Mouse (Mus musculus) stomach, embryonic 15.5 days (tissue): Measurements from ENCODE around the gene 2200002D01Rik. TPM values are rescaled to one million over a fixed set of nuclear protein-coding genes. Genes with fewer than 3 reads are reported as not detected.
A peak's percentile ranks its signal among the peaks of the same experiment; 100 is the strongest.

Experiments
- ATAC-seq: fragments of 200-750 bp; cut with Nextera tagmentation; 2 replicates; pipeline ENCODE4 v1.8.0; 2017; ENCODE audit warnings: low read depth, moderate number of reproducible peaks, moderate TSS enrichment; ENCODE audit not compliant: insufficient read depth, low FRiP score
- H3K27ac ChIP-seq: fragments of 300-500 bp; sonication (generic); 2 replicates; pipeline ENCODE4 v1.5.1; 2015; ENCODE audit warnings: mild to moderate bottlenecking, inconsistent platforms
- H3K27me3 ChIP-seq: fragments of 300-500 bp; sonication (generic); replicated peaks from 2 replicates; pipeline ENCODE4 v1.6.1; 2015; ENCODE audit warnings: inconsistent platforms
- H3K36me3 ChIP-seq: fragments of 300-500 bp; sonication (generic); 2 replicates; pipeline ENCODE4 v1.6.1; 2015; ENCODE audit warnings: inconsistent platforms
- H3K4me1 ChIP-seq: fragments of 300-500 bp; sonication (generic); 2 replicates; pipeline ENCODE4 v1.6.1; 2015; ENCODE audit warnings: inconsistent platforms
- H3K4me2 ChIP-seq: fragments of 300-500 bp; sonication (generic); 2 replicates; pipeline ENCODE4 v1.6.1; 2015; ENCODE audit warnings: mild to moderate bottlenecking, inconsistent platforms
- H3K4me3 ChIP-seq: fragments of 300-500 bp; sonication (generic); replicated peaks from 2 replicates; pipeline ENCODE4 v1.5.1; 2015; ENCODE audit warnings: inconsistent platforms
- H3K9ac ChIP-seq: fragments of 300-500 bp; sonication (generic); 2 replicates; pipeline ENCODE4 v1.6.1; 2015; ENCODE audit warnings: inconsistent platforms
- H3K9me3 ChIP-seq: fragments of 300-500 bp; sonication (generic); 2 replicates; pipeline ENCODE4 v1.6.1; 2016; ENCODE audit warnings: inconsistent platforms
- WGBS: fragments of 180-500 bp; shearing (Covaris S2); methylation state at CpG from one replicate; pipeline ENCODE4 v1.1.7; 2015; 5-methylcytosine and 5-hydroxymethylcytosine counted together
- polyA plus RNA-seq: library from polyadenylated mRNA; unstranded; fragments of >200 nt; fragmentation: Nextera tagmentation; extraction: Ambion mirVana; gene quantifications from 2 replicates; pipeline ENCODE4 v1.2.1, GENCODE M21; 2015

The 2200002D01Rik gene
- polyA plus RNA-seq = 67.4 and 70.6 TPM in 2 replicates

GRCm38 (mm10) chr7:29248261-29248841 is at the start of gene 2200002D01Rik:
Gene 2200002D01Rik, minus strand, starts transcription at chr7:29248466.
- peak; percentile 73 for ATAC-seq
- Histone ChIP-seq H3K4me3 (peak within 1 kb of the TSS; percentile 39), H3K27ac (peak within 1 kb of the TSS; percentile 81), H3K4me2 (peak within 1 kb of the TSS; percentile 55), H3K27me3 (no peaks in the 10 kb centered on the region; the same call in 1 of the 2 replicates), H3K4me1 (peaks cover 29% of the 10 kb centered on the region), H3K9ac (peak within 1 kb of the TSS; percentile 37; the same call in 1 of the 2 replicates), H3K9me3 (no peaks in the 10 kb centered on the region), H3K36me3 (peaks cover 13% of the 10 kb centered on the region; the same call in 1 of the 2 replicates)
- 29% methylated on average over 20 of the region's 20 CpGs for WGBS

DNA sequence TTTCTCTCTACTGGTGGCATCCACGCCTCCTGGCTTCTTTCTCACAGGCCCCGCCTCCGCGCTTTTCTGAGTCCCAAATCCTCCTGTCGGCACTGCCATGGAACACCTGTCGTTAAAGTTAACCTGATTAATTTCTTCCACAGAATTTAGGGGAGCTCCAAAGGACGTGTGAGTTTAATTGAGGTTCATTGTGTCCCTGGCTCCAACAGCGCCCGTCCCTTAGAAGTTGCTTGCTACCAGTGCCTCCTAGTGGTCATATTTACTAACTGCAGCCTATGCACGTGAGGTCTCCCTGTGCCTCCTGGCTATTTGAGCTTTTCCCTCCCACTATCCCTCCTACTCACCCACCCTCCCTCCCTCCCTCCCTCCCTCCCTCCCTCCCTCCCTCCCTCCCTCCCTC is 48.7 kb upstream of the 2200002D01Rik start:
- no peaks in the 10 kb centered on the region for H3K27me3 ChIP-seq
- H3K27ac ChIP-seq = no peak overlapping the region
- no peaks in the 10 kb centered on the region for H3K9me3 ChIP-seq
- H3K4me2 ChIP-seq = 0 out of 2 replicates have a peak overlapping the region, but pooled peaks have one; percentile 25
- WGBS = 7% methylated on average over 10 of the region's 10 CpGs
- no peak overlapping the region for H3K4me3 ChIP-seq
- no peak for ATAC-seq
- H3K36me3 ChIP-seq = no peaks in the 10 kb centered on the region
- H3K9ac ChIP-seq = no peak overlapping the region
- peaks cover 20% of the 10 kb centered on the region for H3K4me1 ChIP-seq

- 72% methylated on average over 24 of the region's 24 CpGs for WGBS
These were observed 47.8 kb upstream of the 2200002D01Rik start for GRCm38 (mm10) chr7:29295861-29296647.

GRCm38 (mm10) chr7:29294111-29294761 is 46.0 kb upstream of the 2200002D01Rik start:
- Histone ChIP-seq H3K27me3 (no peaks in the 10 kb centered on the region), H3K4me3 (no peak overlapping the region), H3K4me1 (peaks cover 41% of the 10 kb centered on the region), H3K4me2 (no peak overlapping the region), H3K9me3 (no peaks in the 10 kb centered on the region), H3K9ac (no peak overlapping the region), H3K27ac (no peak overlapping the region), H3K36me3 (no peaks in the 10 kb centered on the region)
- ATAC-seq = no peak
- 70% methylated on average over 13 of the region's 13 CpGs for WGBS

More at GRCm38 (mm10) chr7:29295861-29296647, 47.8 kb upstream of the 2200002D01Rik start:
- no peak overlapping the region for H3K4me3 ChIP-seq
- H3K27ac ChIP-seq = no peak overlapping the region
- H3K4me2 ChIP-seq = no peak overlapping the region
- peaks cover 27% of the 10 kb centered on the region for H3K4me1 ChIP-seq
- no peak overlapping the region for H3K9ac ChIP-seq
- no peaks in the 10 kb centered on the region for H3K9me3 ChIP-seq
- no peak for ATAC-seq
- no peaks in the 10 kb centered on the region for H3K36me3 ChIP-seq
- no peaks in the 10 kb centered on the region for H3K27me3 ChIP-seq

GRCm38 (mm10) chr7:29293131-29294065 is 45.1 kb upstream of the 2200002D01Rik start:
- no peak overlapping the region for H3K4me3 ChIP-seq
- peak; percentile 8; the same call in 1 of the 2 replicates for ATAC-seq
- no peak overlapping the region for H3K9ac ChIP-seq
- H3K36me3 ChIP-seq = no peaks in the 10 kb centered on the region
- H3K27ac ChIP-seq = peak overlapping the region; percentile 77
- peaks cover 49% of the 10 kb centered on the region for H3K4me1 ChIP-seq
- no peaks in the 10 kb centered on the region for H3K9me3 ChIP-seq
- no peaks in the 10 kb centered on the region for H3K27me3 ChIP-seq
- H3K4me2 ChIP-seq = peak overlapping the region; percentile 34
- 34% methylated on average over 19 of the region's 19 CpGs for WGBS

DNA sequence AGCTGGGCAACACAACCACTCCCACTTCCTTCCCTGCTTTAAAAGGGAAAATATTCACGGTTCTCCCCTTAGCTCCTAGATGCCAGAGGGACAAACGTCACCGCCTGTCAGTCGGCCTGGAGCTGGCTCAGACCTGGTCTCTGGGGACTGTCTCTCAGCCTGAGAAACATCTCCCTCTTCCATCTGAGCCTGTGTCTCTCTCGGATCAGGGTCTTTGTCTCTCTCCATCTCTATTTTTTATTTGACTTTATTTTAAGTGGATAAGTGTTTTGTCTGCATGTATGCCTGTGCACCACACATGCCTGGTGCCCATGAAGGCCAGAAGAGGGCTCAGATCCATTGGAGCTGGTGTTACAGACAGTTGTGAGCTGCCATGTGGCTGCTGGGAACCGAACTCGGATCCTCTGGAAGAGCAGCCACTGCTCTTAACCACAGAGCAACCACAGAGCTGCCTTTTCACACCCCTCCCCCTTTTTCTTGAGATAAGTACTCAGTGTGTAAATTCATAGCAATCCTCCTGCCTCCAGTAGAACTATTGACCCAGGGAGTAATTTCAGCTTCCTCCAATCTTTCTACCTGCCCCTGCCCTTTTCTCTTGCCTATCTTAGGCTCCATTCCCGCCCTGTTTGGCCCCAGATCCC is 44.3 kb upstream of the 2200002D01Rik start:
- 0 out of 2 replicates have a peak overlapping the region, but pooled peaks have one; percentile 1 for H3K4me3 ChIP-seq
- no peaks in the 10 kb centered on the region for H3K9me3 ChIP-seq
- peak overlapping the region; percentile 77 for H3K27ac ChIP-seq
- H3K4me2 ChIP-seq = peak overlapping the region; percentile 34
- no peak overlapping the region for H3K9ac ChIP-seq
- H3K36me3 ChIP-seq = no peaks in the 10 kb centered on the region
- H3K27me3 ChIP-seq = no peaks in the 10 kb centered on the region
- ATAC-seq = no peak
- H3K4me1 ChIP-seq = peaks cover 49% of the 10 kb centered on the region
- 25% methylated on average over 8 of the region's 8 CpGs for WGBS

GRCm38 (mm10) chr7:29291616-29292457 is 43.6 kb upstream of the 2200002D01Rik start:
- Histone ChIP-seq H3K27me3 (no peaks in the 10 kb centered on the region), H3K4me3 (peak overlapping the region; percentile 64), H3K27ac (peak overlapping the region; percentile 87), H3K9me3 (no peaks in the 10 kb centered on the region), H3K36me3 (no peaks in the 10 kb centered on the region), H3K9ac (no peak overlapping the region), H3K4me1 (peaks cover 49% of the 10 kb centered on the region), H3K4me2 (peak overlapping the region; percentile 94)
- 20% methylated on average over 7 of the region's 7 CpGs for WGBS
- no peak for ATAC-seq

DNA sequence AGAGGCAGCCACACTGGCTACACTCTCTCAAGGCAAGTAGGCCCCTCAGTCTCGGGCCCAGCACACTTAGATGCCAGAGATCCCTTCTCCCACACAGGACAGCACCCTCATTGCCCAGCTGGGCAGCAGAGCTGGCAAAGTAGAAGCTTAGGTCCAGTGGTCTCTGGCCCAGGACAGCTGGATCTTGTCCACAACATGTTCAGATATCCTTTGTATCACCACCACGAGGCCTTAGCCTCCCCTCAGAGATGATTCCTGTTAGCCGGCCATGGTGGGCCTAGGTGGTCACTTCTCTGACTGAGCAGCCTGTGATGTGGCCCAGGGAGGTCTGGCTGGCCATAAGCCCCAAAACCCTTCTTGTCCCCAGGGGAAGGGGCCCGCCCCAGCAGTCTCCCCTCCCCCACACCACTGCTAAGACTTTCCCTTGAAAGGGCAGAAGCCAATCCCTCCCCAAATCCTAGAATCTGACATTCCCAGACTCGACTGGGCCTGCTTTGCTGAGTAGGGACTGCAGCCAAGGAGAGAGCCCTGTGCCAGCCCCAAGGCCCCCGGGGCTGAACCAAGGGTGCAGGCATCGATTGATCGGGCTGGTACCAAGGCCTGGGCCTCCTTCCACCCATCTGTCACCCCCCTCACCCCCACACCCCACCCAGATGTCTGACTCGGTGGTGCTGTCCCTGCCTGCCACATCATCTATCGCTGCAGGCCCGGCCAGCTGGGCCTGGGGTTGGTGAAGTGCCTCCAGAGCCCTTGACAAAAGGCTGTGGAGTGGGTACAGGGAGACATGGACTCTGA is 42.6 kb upstream of the 2200002D01Rik start:
- H3K27ac ChIP-seq = peak overlapping the region; percentile 87
- WGBS = 39% methylated on average over 11 of the region's 11 CpGs
- no peaks in the 10 kb centered on the region for H3K36me3 ChIP-seq
- H3K9me3 ChIP-seq = no peaks in the 10 kb centered on the region
- peaks cover 47% of the 10 kb centered on the region for H3K4me1 ChIP-seq
- H3K9ac ChIP-seq = no peak overlapping the region
- H3K27me3 ChIP-seq = no peaks in the 10 kb centered on the region
- peak overlapping the region; percentile 64 for H3K4me3 ChIP-seq
- ATAC-seq = no peak
- H3K4me2 ChIP-seq = peak overlapping the region; percentile 94

DNA sequence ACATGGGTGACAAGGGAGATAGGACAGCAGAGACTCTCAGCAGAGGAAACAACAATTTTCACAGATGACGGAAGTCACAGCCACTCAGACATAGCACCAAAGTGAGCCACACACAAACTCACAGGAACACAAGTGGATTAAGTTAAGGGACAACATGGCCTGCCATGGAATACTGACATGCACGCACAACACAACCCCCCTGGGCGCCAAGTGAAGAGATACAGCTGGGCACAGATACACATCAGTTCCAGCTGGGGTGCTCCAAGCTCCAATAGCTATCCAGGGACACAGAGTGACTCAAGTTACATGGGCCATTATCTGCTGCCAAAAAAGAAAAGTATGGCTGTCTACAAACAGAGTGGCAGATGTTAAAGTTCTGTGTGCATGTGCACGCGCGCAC is 41.6 kb upstream of the 2200002D01Rik start:
- WGBS = 66% methylated on average over 6 of the region's 6 CpGs
- H3K36me3 ChIP-seq = no peaks in the 10 kb centered on the region
- H3K9ac ChIP-seq = peak overlapping the region; percentile 61; the same call in 1 of the 2 replicates
- no peaks in the 10 kb centered on the region for H3K9me3 ChIP-seq
- ATAC-seq = no peak
- H3K4me1 ChIP-seq = peaks cover 47% of the 10 kb centered on the region
- peak overlapping the region; percentile 64 for H3K4me3 ChIP-seq
- peak overlapping the region; percentile 87 for H3K27ac ChIP-seq
- H3K4me2 ChIP-seq = peak overlapping the region; percentile 94
- H3K27me3 ChIP-seq = no peaks in the 10 kb centered on the region
